Mouse (Mus musculus): Measurements from ENCODE around the gene Sos2.
"Not testable (repeated sequence)": the region's sequence is repeated elsewhere in the genome, so short reads cannot be mapped to it uniquely, and the experiment has no call there.

The Sos2 gene

GRCm38 (mm10) chr12:69674576-69675537 lies 6.8 kb downstream of the Sos2 start:
- no peak for DNase-seq (ENCODE audit: low spot score)

GRCm38 (mm10) chr12:69674176-69674575 lies 7.5 kb downstream of the Sos2 start:
- no peak for DNase-seq (ENCODE audit: low spot score)

GRCm38 (mm10) chr12:69666721-69667120 lies 14.9 kb downstream of the Sos2 start:
- DNase-seq (ENCODE audit: low spot score) = no peak

- DNase-seq (ENCODE audit: low spot score) = no peak
Observed at GRCm38 (mm10) chr12:69661658-69662057, 20.0 kb downstream of the Sos2 start.

GRCm38 (mm10) chr12:69653973-69654372 lies 27.7 kb downstream of the Sos2 start:
- not testable (repeated sequence) for DNase-seq (ENCODE audit: low spot score)

GRCm38 (mm10) chr12:69649511-69649910 lies 32.1 kb downstream of the Sos2 start:
- no peak for DNase-seq (ENCODE audit: low spot score)

GRCm38 (mm10) chr12:69645821-69646616 lies 35.6 kb downstream of the Sos2 start:
- no peak for DNase-seq (ENCODE audit: low spot score)

- DNase-seq (ENCODE audit: low spot score) = no peak
Observed at GRCm38 (mm10) chr12:69644877-69645276, 36.8 kb downstream of the Sos2 start.

GRCm38 (mm10) chr12:69642877-69643276 lies 38.8 kb downstream of the Sos2 start:
- no peak for DNase-seq (ENCODE audit: low spot score)

GRCm38 (mm10) chr12:69634761-69635160 lies 46.9 kb downstream of the Sos2 start:
- DNase-seq (ENCODE audit: low spot score) = no peak

GRCm38 (mm10) chr12:69618590-69618989 lies 63.1 kb downstream of the Sos2 start:
- not testable (repeated sequence) for DNase-seq (ENCODE audit: low spot score)

- no peak for DNase-seq (ENCODE audit: low spot score)
Observed at GRCm38 (mm10) chr12:69604367-69604766, 77.3 kb downstream of the Sos2 start.

GRCm38 (mm10) chr12:69597446-69597845 lies 84.2 kb downstream of the Sos2 start:
- DNase-seq (ENCODE audit: low spot score) = no peak

GRCm38 (mm10) chr12:69593130-69593529 lies 88.5 kb downstream of the Sos2 start:
- no peak for DNase-seq (ENCODE audit: low spot score)

GRCm38 (mm10) chr12:69583270-69583629 lies 98.4 kb downstream of the Sos2 start:
- no peak for DNase-seq (ENCODE audit: low spot score)

- DNase-seq (ENCODE audit: low spot score) = peak; percentile 85
Observed at GRCm38 (mm10) chr12:69582613-69583269, 98.9 kb downstream of the Sos2 start, which contains the start of gene Vcpkmt. Gene Vcpkmt, minus strand, starts transcription at chr12:69583028.

- DNase-seq (ENCODE audit: low spot score) = no peak
Observed at GRCm38 (mm10) chr12:69582216-69582612, 99.4 kb downstream of the Sos2 start.

GRCm38 (mm10) chr12:69579623-69580022 lies 102.0 kb downstream of the Sos2 start:
- no peak for DNase-seq (ENCODE audit: low spot score)

- DNase-seq (ENCODE audit: low spot score) = no peak
Observed at GRCm38 (mm10) chr12:69576120-69576627, 105.5 kb downstream of the Sos2 start.

GRCm38 (mm10) chr12:69573916-69574881 lies 107.5 kb downstream of the Sos2 start:
- DNase-seq (ENCODE audit: low spot score) = peak; percentile 64

GRCm38 (mm10) chr12:69573271-69573670 lies 108.4 kb downstream of the Sos2 start:
- no peak for DNase-seq (ENCODE audit: low spot score)
